Mouse (Mus musculus): ENCODE measurements around the gene Aph1a. TPM values are rescaled to one million over a fixed set of nuclear protein-coding genes. Genes with fewer than 3 reads are reported as not detected.

The Aph1a gene
- polyA plus RNA-seq, 1 experiment from 2014 or later, result 28.3 TPM

- no peaks in the 10 kb centered on the region for H3K27me3 ChIP-seq
- WGBS, result 73% methylated on average over 6 of the region's 6 CpGs
- peaks cover 2% of the 10 kb centered on the region; the same call in 1 of the 2 replicates for H3K36me3 ChIP-seq (ENCODE audit: poor library complexity, severe bottlenecking)
- H3K9ac ChIP-seq, result peak overlapping the region; percentile 56
- H3K27ac ChIP-seq, result peak overlapping the region; percentile 80; the same call in 1 of the 2 replicates
- peak overlapping the region; percentile 64 for H3K4me2 ChIP-seq
- H3K4me3 ChIP-seq, result peak overlapping the region; percentile 41
- no peak for ATAC-seq
- H3K4me1 ChIP-seq, result peaks cover 23% of the 10 kb centered on the region
- no peaks in the 10 kb centered on the region for H3K9me3 ChIP-seq (replicated peaks)
These were observed 34.5 kb downstream of the Aph1a start for GRCm38 (mm10) chr3:95928261-95928657.

- Histone ChIP-seq H3K27ac (peak within 1 kb of the TSS; percentile 90), H3K27me3 (no peaks in the 10 kb centered on the region), H3K9me3 (replicated peaks) (no peaks in the 10 kb centered on the region), H3K4me3 (peak within 1 kb of the TSS; percentile 96), H3K4me1 (peaks cover 23% of the 10 kb centered on the region), H3K9ac (peak within 1 kb of the TSS; percentile 97), H3K4me2 (peak within 1 kb of the TSS; percentile 74), H3K36me3 (ENCODE audit: poor library complexity, severe bottlenecking) (peaks cover 8% of the 10 kb centered on the region)
- ATAC-seq, result peak; percentile 100
- WGBS, result under 1% methylated on average over 49 of the region's 49 CpGs
These were observed 35.1 kb downstream of the Aph1a start, which contains the start of gene Anp32e for GRCm38 (mm10) chr3:95928658-95929503. Anp32e (plus strand) TSS chr3:95929246.

GRCm38 (mm10) chr3:95929581-95930470 is 36.1 kb downstream of the Aph1a start:
- WGBS, result under 1% methylated on average over 105 of the region's 105 CpGs

GRCm38 (mm10) chr3:95930471-95930789 is 36.7 kb downstream of the Aph1a start:
- 3% methylated on average over 5 of the region's 5 CpGs for whole genome bisulfite sequencing
- peaks cover 23% of the 10 kb centered on the region for H3K4me1 ChIP-seq
- peak overlapping the region; percentile 96 for H3K4me3 ChIP-seq
- H3K4me2 ChIP-seq, result peak overlapping the region; percentile 74
- H3K36me3 ChIP-seq (ENCODE audit: poor library complexity, severe bottlenecking), result peaks cover 23% of the 10 kb centered on the region
- no peaks in the 10 kb centered on the region for H3K27me3 ChIP-seq
- no peaks in the 10 kb centered on the region for H3K9me3 ChIP-seq (replicated peaks)
- no peak for ATAC-seq
- peak overlapping the region; percentile 97 for H3K9ac ChIP-seq
- H3K27ac ChIP-seq, result peak overlapping the region; percentile 90

More at GRCm38 (mm10) chr3:95929581-95930470, 36.1 kb downstream of the Aph1a start:
- H3K4me3 ChIP-seq, result peak overlapping the region; percentile 96
- peak overlapping the region; percentile 74 for H3K4me2 ChIP-seq
- H3K27me3 ChIP-seq, result no peaks in the 10 kb centered on the region
- H3K27ac ChIP-seq, result peak overlapping the region; percentile 90
- ATAC-seq, result peak; percentile 57
- no peaks in the 10 kb centered on the region for H3K9me3 ChIP-seq (replicated peaks)
- peaks cover 17% of the 10 kb centered on the region for H3K36me3 ChIP-seq (ENCODE audit: poor library complexity, severe bottlenecking)
- peaks cover 23% of the 10 kb centered on the region for H3K4me1 ChIP-seq
- peak overlapping the region; percentile 97 for H3K9ac ChIP-seq

- Histone ChIP-seq H3K9me3 (replicated peaks) (no peaks in the 10 kb centered on the region), H3K27ac (no peak overlapping the region), H3K27me3 (no peaks in the 10 kb centered on the region), H3K36me3 (ENCODE audit: poor library complexity, severe bottlenecking) (peaks cover 27% of the 10 kb centered on the region), H3K4me2 (peak overlapping the region; percentile 74), H3K4me3 (0 out of 2 replicates have a peak overlapping the region, but pooled peaks have one; percentile 96), H3K4me1 (peaks cover 23% of the 10 kb centered on the region), H3K9ac (peak overlapping the region; percentile 5; the same call in 1 of the 2 replicates)
- 86% methylated on average over 1 of the region's 1 CpGs for WGBS
- ATAC-seq, result no peak
These were observed 37.7 kb downstream of the Aph1a start for GRCm38 (mm10) chr3:95931471-95931870.

GRCm38 (mm10) chr3:95932157-95932556 is 38.4 kb downstream of the Aph1a start:
- WGBS, result 49% methylated on average over 1 of the region's 1 CpGs
- Histone ChIP-seq H3K4me2 (peak overlapping the region; percentile 27), H3K27me3 (no peaks in the 10 kb centered on the region), H3K36me3 (ENCODE audit: poor library complexity, severe bottlenecking) (peaks cover 34% of the 10 kb centered on the region), H3K4me3 (peak overlapping the region; percentile 7; the same call in 1 of the 2 replicates), H3K4me1 (peaks cover 23% of the 10 kb centered on the region), H3K9me3 (replicated peaks) (no peaks in the 10 kb centered on the region), H3K27ac (no peak overlapping the region), H3K9ac (no peak overlapping the region; the same call in 1 of the 2 replicates)
- no peak for ATAC-seq

- Histone ChIP-seq H3K27me3 (no peaks in the 10 kb centered on the region), H3K36me3 (ENCODE audit: poor library complexity, severe bottlenecking) (peaks cover 38% of the 10 kb centered on the region), H3K4me1 (peaks cover 23% of the 10 kb centered on the region), H3K4me2 (peak overlapping the region; percentile 27), H3K27ac (no peak overlapping the region), H3K9me3 (replicated peaks) (no peaks in the 10 kb centered on the region), H3K9ac (no peak overlapping the region; the same call in 1 of the 2 replicates), H3K4me3 (peak overlapping the region; percentile 7; the same call in 1 of the 2 replicates)
- no peak for ATAC-seq
- 90% methylated on average over 7 of the region's 7 CpGs for WGBS
These were observed 38.8 kb downstream of the Aph1a start for GRCm38 (mm10) chr3:95932566-95932965.

GRCm38 (mm10) chr3:95933111-95933750 is 39.5 kb downstream of the Aph1a start:
- 95% methylated on average over 7 of the region's 7 CpGs for WGBS
- Histone ChIP-seq H3K9ac (no peak overlapping the region), H3K27me3 (no peaks in the 10 kb centered on the region), H3K4me3 (no peak overlapping the region), H3K4me1 (peaks cover 23% of the 10 kb centered on the region), H3K36me3 (ENCODE audit: poor library complexity, severe bottlenecking) (peaks cover 45% of the 10 kb centered on the region), H3K27ac (no peak overlapping the region), H3K4me2 (no peak overlapping the region), H3K9me3 (replicated peaks) (no peaks in the 10 kb centered on the region)
- no peak for ATAC-seq

GRCm38 (mm10) chr3:95934448-95934847 is 40.7 kb downstream of the Aph1a start:
- no peak for ATAC-seq

GRCm38 (mm10) chr3:95938217-95938616 is 44.4 kb downstream of the Aph1a start:
- Histone ChIP-seq H3K4me3 (no peak overlapping the region), H3K4me2 (no peak overlapping the region), H3K9me3 (replicated peaks) (no peaks in the 10 kb centered on the region), H3K4me1 (no peaks in the 10 kb centered on the region), H3K27ac (no peak overlapping the region), H3K9ac (no peak overlapping the region), H3K27me3 (no peaks in the 10 kb centered on the region), H3K36me3 (ENCODE audit: poor library complexity, severe bottlenecking) (peaks cover 92% of the 10 kb centered on the region)
- WGBS, result 93% methylated on average over 8 of the region's 8 CpGs
- no peak for ATAC-seq

More at GRCm38 (mm10) chr3:95934448-95934847, 40.7 kb downstream of the Aph1a start:
- H3K9ac ChIP-seq, result no peak overlapping the region
- no peaks in the 10 kb centered on the region for H3K9me3 ChIP-seq (replicated peaks)
- 84% methylated on average over 1 of the region's 1 CpGs for WGBS
- no peak overlapping the region for H3K4me2 ChIP-seq
- H3K4me3 ChIP-seq, result no peak overlapping the region
- H3K4me1 ChIP-seq, result peaks cover 23% of the 10 kb centered on the region
- H3K27me3 ChIP-seq, result no peaks in the 10 kb centered on the region
- peaks cover 57% of the 10 kb centered on the region for H3K36me3 ChIP-seq (ENCODE audit: poor library complexity, severe bottlenecking)
- no peak overlapping the region for H3K27ac ChIP-seq

- H3K4me1 ChIP-seq, result no peaks in the 10 kb centered on the region
- no peak for ATAC-seq
- H3K4me3 ChIP-seq, result no peak overlapping the region
- no peaks in the 10 kb centered on the region for H3K27me3 ChIP-seq
- H3K4me2 ChIP-seq, result no peak overlapping the region
- H3K27ac ChIP-seq, result no peak overlapping the region
- H3K36me3 ChIP-seq (ENCODE audit: poor library complexity, severe bottlenecking), result peaks cover 90% of the 10 kb centered on the region
- H3K9me3 ChIP-seq (replicated peaks), result no peaks in the 10 kb centered on the region
- WGBS, result 92% methylated on average over 15 of the region's 15 CpGs
- no peak overlapping the region for H3K9ac ChIP-seq
These were observed 45.1 kb downstream of the Aph1a start for GRCm38 (mm10) chr3:95938835-95939234.
